ENCODE assay signal across 32 mouse cellular contexts in genomic region chr7:81867231-81867930, GRCm38 (mm10). TPM values are rescaled to one million over a fixed set of nuclear protein-coding genes. Genes with fewer than 3 reads are reported as not detected.
A peak's percentile ranks its signal among the peaks of the same experiment; 100 is the strongest.
DNase-seq lines count a peak whose midpoint lies in the region; ATAC-seq and TF ChIP-seq lines count a peak whose summit lies in the region.
"Had no signal": no experiment of that assay in that cellular context is flagged by ENCODE, and none has a peak within 500 bp of the region (broad histone marks: within the 10 kb centered on the region; RNA-seq: fewer than 3 reads in every experiment).

No protein-coding gene starts in this region.

- no peaks in the 10 kb centered on the region for H3K27me3 ChIP-seq in intestine, embryonic 15.5 days (replicated peaks)
- 0 out of 2 replicates have a peak, but pooled peaks cover 5% of the 10 kb centered on the region for H3K27me3 ChIP-seq in intestine, postnatal 0 days (replicated peaks; ENCODE audit: control insufficient read depth, insufficient read depth, low read length)
- no peaks in the 10 kb centered on the region for H3K27me3 ChIP-seq in stomach, postnatal 0 days (ENCODE audit: control insufficient read depth, insufficient read depth, low read length)
- no peaks in the 10 kb centered on the region for H3K27me3 ChIP-seq in midbrain, postnatal 0 days (ENCODE audit: insufficient read depth, low read length)
- H3K27me3 ChIP-seq: limb, embryonic 13.5 days; neural tube, embryonic 15.5 days; Patski had no signal

- no peaks in the 10 kb centered on the region for H3K9me3 ChIP-seq in intestine, embryonic 15.5 days
- no peaks in the 10 kb centered on the region for H3K9me3 ChIP-seq in intestine, postnatal 0 days (ENCODE audit: control insufficient read depth)
- no peaks in the 10 kb centered on the region for H3K9me3 ChIP-seq in stomach, postnatal 0 days (ENCODE audit: control insufficient read depth, low read length)
- no peaks in the 10 kb centered on the region for H3K9me3 ChIP-seq in midbrain, postnatal 0 days (ENCODE audit: low read length)
- H3K9me3 ChIP-seq: forebrain, embryonic 12.5 days; limb, embryonic 13.5 days; liver, embryonic 13.5 days; neural tube, embryonic 15.5 days; stomach, embryonic 15.5 days had no signal

- no peak overlapping the region for H3K9ac ChIP-seq in intestine, embryonic 15.5 days
- no peak overlapping the region for H3K9ac ChIP-seq in intestine, postnatal 0 days (ENCODE audit: low read depth, low read length)
- H3K9ac ChIP-seq in stomach, postnatal 0 days (ENCODE audit: low read length), result no peak overlapping the region
- H3K9ac ChIP-seq in midbrain, postnatal 0 days (replicated peaks; ENCODE audit: low read length, poor library complexity, severe bottlenecking), result no peak overlapping the region
- H3K9ac ChIP-seq: forebrain, embryonic 12.5 days; limb, embryonic 13.5 days; liver, embryonic 13.5 days; neural tube, embryonic 15.5 days; stomach, embryonic 15.5 days had no signal

- DNase-seq in ES-CJ7 (ENCODE audit: low read depth, low spot score), result peak; percentile 64
- DNase-seq in stomach, postnatal 0 days (ENCODE audit: low spot score), result peak; percentile 12
- no peak for DNase-seq in midbrain, postnatal 0 days (ENCODE audit: low spot score)
- no peak for DNase-seq in adrenal gland, postnatal 14 days

- TF ChIP-seq EP300 in stomach, postnatal 0 days (optimal IDR thresholded peaks at IDR 0.05), result no peak

- H3K4me2 ChIP-seq in intestine, embryonic 15.5 days (replicated peaks), result no peak overlapping the region
- no peak overlapping the region for H3K4me2 ChIP-seq in intestine, postnatal 0 days (replicated peaks; ENCODE audit: low read depth)
- H3K4me2 ChIP-seq in stomach, postnatal 0 days (replicated peaks; ENCODE audit: low read depth), result no peak overlapping the region
- H3K4me2 ChIP-seq in midbrain, postnatal 0 days (ENCODE audit: low read depth, low read length, poor library complexity, severe bottlenecking), result no peak overlapping the region
- H3K4me2 ChIP-seq: forebrain, embryonic 12.5 days; limb, embryonic 13.5 days; liver, embryonic 13.5 days; neural tube, embryonic 15.5 days; stomach, embryonic 15.5 days had no signal

- peak overlapping the region; percentile 20; the same call in 1 of the 2 replicates for H3K27ac ChIP-seq in intestine, embryonic 15.5 days
- no peak overlapping the region for H3K27ac ChIP-seq in intestine, postnatal 0 days (ENCODE audit: low read depth, low read length)
- H3K27ac ChIP-seq in brown adipose tissue, adult 24 weeks (replicated peaks; ENCODE audit: low read depth, low read length), result peak overlapping the region; percentile 62
- no peak overlapping the region for H3K27ac ChIP-seq in stomach, postnatal 0 days (replicated peaks)
- no peak overlapping the region for H3K27ac ChIP-seq in midbrain, postnatal 0 days (ENCODE audit: low read depth, low read length)
- H3K27ac ChIP-seq: heart, adult 2 months; left cerebral cortex, adult 2 months; limb, embryonic 13.5 days; liver, embryonic 13.5 days; macrophage; neural tube, embryonic 15.5 days; stomach, embryonic 15.5 days had no signal

- no peaks in the 10 kb centered on the region for H3K36me3 ChIP-seq in intestine, embryonic 15.5 days
- H3K36me3 ChIP-seq in intestine, postnatal 0 days (ENCODE audit: control insufficient read depth, insufficient read depth), result no peaks in the 10 kb centered on the region; the same call in 1 of the 2 replicates
- no peaks in the 10 kb centered on the region for H3K36me3 ChIP-seq in stomach, postnatal 0 days (ENCODE audit: control insufficient read depth, insufficient read depth, low read length)
- no peaks in the 10 kb centered on the region for H3K36me3 ChIP-seq in midbrain, postnatal 0 days (ENCODE audit: insufficient read depth, low read length)
- H3K36me3 ChIP-seq: forebrain, embryonic 12.5 days; limb, embryonic 13.5 days; liver, embryonic 13.5 days; neural tube, embryonic 15.5 days; stomach, embryonic 15.5 days had no signal

- no peak overlapping the region for H3K4me3 ChIP-seq in intestine, embryonic 15.5 days (replicated peaks)
- no peak overlapping the region for H3K4me3 ChIP-seq in intestine, postnatal 0 days (ENCODE audit: low read depth, low read length)
- H3K4me3 ChIP-seq in brown adipose tissue, adult 24 weeks (ENCODE audit: insufficient read depth, low read depth, low read length), result no peak overlapping the region
- H3K4me3 ChIP-seq in stomach, postnatal 0 days (ENCODE audit: low read depth, low read length), result no peak overlapping the region
- no peak overlapping the region for H3K4me3 ChIP-seq in midbrain, postnatal 0 days (ENCODE audit: low read depth, low read length)
- H3K4me3 ChIP-seq: erythroblast, embryonic 14.5 days; forebrain, embryonic 12.5 days; heart, adult 2 months; left cerebral cortex, adult 2 months; limb, embryonic 13.5 days; liver, embryonic 13.5 days; neural tube, embryonic 15.5 days; stomach, embryonic 15.5 days had no signal

- no peak for ATAC-seq in intestine, embryonic 15.5 days
- ATAC-seq in intestine, postnatal 0 days, result no peak
- no peak for ATAC-seq in stomach, postnatal 0 days (ENCODE audit: low FRiP score, low TSS enrichment)
- ATAC-seq in midbrain, postnatal 0 days (ENCODE audit: low FRiP score), result no peak

- H3K4me1 ChIP-seq in intestine, embryonic 15.5 days (replicated peaks), result 0 out of 2 replicates have a peak, but pooled peaks cover 15% of the 10 kb centered on the region
- no peaks in the 10 kb centered on the region for H3K4me1 ChIP-seq in intestine, postnatal 0 days (replicated peaks; ENCODE audit: control insufficient read depth, insufficient read depth, low read length)
- H3K4me1 ChIP-seq in brown adipose tissue, adult 24 weeks (ENCODE audit: control insufficient read depth, insufficient read depth, insufficient read length, low read length), result peaks cover 17% of the 10 kb centered on the region
- no peaks in the 10 kb centered on the region for H3K4me1 ChIP-seq in stomach, postnatal 0 days (replicated peaks; ENCODE audit: control insufficient read depth, insufficient read depth)
- no peaks in the 10 kb centered on the region for H3K4me1 ChIP-seq in midbrain, postnatal 0 days (ENCODE audit: insufficient read depth, low read length)
- H3K4me1 ChIP-seq: limb, embryonic 13.5 days; neural tube, embryonic 15.5 days; stomach, embryonic 15.5 days had no signal

- no peak for TF ChIP-seq CTCF in intestine, postnatal 0 days (IDR thresholded peaks at IDR 0.05; ENCODE audit: low read depth)
- no peak for TF ChIP-seq CTCF in stomach, postnatal 0 days (IDR thresholded peaks at IDR 0.05; ENCODE audit: low read depth)
- TF ChIP-seq CTCF in midbrain, postnatal 0 days (IDR thresholded peaks at IDR 0.05), result no peak

- WGBS in intestine, embryonic 15.5 days, result 78% methylated on average over 9 of the region's 9 CpGs
- 82% methylated on average over 9 of the region's 9 CpGs for WGBS in intestine, postnatal 0 days
- 77% methylated on average over 9 of the region's 9 CpGs for WGBS in stomach, postnatal 0 days
- 92% methylated on average over 9 of the region's 9 CpGs for WGBS in midbrain, postnatal 0 days

RNA-seq across cellular contexts. Expression of gene Tm6sf1, which starts 8.6 kb away (rescaled TPM):
- polyA plus RNA-seq in intestine, embryonic 15.5 days (2015; fragmentation: Nextera tagmentation; extraction: Ambion mirVana), result 16.1 and 17.2 TPM in 2 replicates
- 16.5 and 17.8 TPM in 2 replicates for polyA plus RNA-seq in intestine, postnatal 0 days (2015; fragmentation: Nextera tagmentation; extraction: Ambion mirVana)
- polyA plus RNA-seq in brown adipose tissue, adult 24 weeks (2012; ENCODE audit: insufficient read depth, insufficient read length, missing spikeins), result 21.2 and 24.4 TPM in 2 replicates
- 5.2 and 5.5 TPM in 2 replicates for polyA plus RNA-seq in stomach, postnatal 0 days (2015; fragmentation: Nextera tagmentation; extraction: Ambion mirVana)
- total RNA-seq in midbrain, postnatal 0 days (2014; rRNA removed), result 8.7 and 15.2 TPM in 2 replicates
- 7.9 and 9.8 TPM in 2 replicates for polyA plus RNA-seq in midbrain, postnatal 0 days (2015; fragmentation: Nextera tagmentation; extraction: Ambion mirVana)
- total RNA-seq in adrenal gland, postnatal 14 days (2021), result 13.3 and 16.5 TPM in 2 replicates

RNA-seq across cellular contexts. Expression of gene Gm10160, which starts 11.8 kb away (rescaled TPM):
- polyA plus RNA-seq in intestine, embryonic 15.5 days (2015; fragmentation: Nextera tagmentation; extraction: Ambion mirVana), result not detected in 2 replicates
- not detected in 2 replicates for polyA plus RNA-seq in intestine, postnatal 0 days (2015; fragmentation: Nextera tagmentation; extraction: Ambion mirVana)
- not detected in 2 replicates for polyA plus RNA-seq in brown adipose tissue, adult 24 weeks (2012; ENCODE audit: insufficient read depth, insufficient read length, missing spikeins)
- not detected in 2 replicates for polyA plus RNA-seq in stomach, postnatal 0 days (2015; fragmentation: Nextera tagmentation; extraction: Ambion mirVana)
- not detected in 2 replicates for total RNA-seq in midbrain, postnatal 0 days (2014; rRNA removed)
- polyA plus RNA-seq in midbrain, postnatal 0 days (2015; fragmentation: Nextera tagmentation; extraction: Ambion mirVana), result not detected in 2 replicates
- not detected in 2 replicates for total RNA-seq in adrenal gland, postnatal 14 days (2021)
- total RNA-seq: adrenal gland, adult 2 months; common myeloid progenitor, adult 5-6 weeks; gastrocnemius, postnatal 36 days; heart, adult 2 months; heart, postnatal 14 days; layer of hippocampus, adult 18-20 months; layer of hippocampus, postnatal 14 days; left cerebral cortex, adult 2 months; left cerebral cortex, postnatal 25 days; MEL had no signal
- polyA plus RNA-seq: adrenal gland, adult 2 months; embryonic facial prominence, embryonic 14.5 days; erythroblast, embryonic 14.5 days; forebrain, embryonic 12.5 days; heart, adult 2 months; heart, embryonic 14.5 days; hindbrain, embryonic 11.5 days; hindbrain, embryonic 16.5 days; intestine, embryonic 14.5 days; kidney, embryonic 14.5 days; limb, embryonic 13.5 days; liver, embryonic 13.5 days; macrophage; midbrain, embryonic 14.5 days; neural tube, embryonic 15.5 days; Patski; stomach, embryonic 15.5 days had no signal

RNA-seq across cellular contexts. Expression of gene Btbd1, which starts 38.1 kb away (rescaled TPM):
- polyA plus RNA-seq in intestine, embryonic 15.5 days (2015; fragmentation: Nextera tagmentation; extraction: Ambion mirVana), result 57.4 and 60.0 TPM in 2 replicates
- 41.0 and 42.7 TPM in 2 replicates for polyA plus RNA-seq in intestine, postnatal 0 days (2015; fragmentation: Nextera tagmentation; extraction: Ambion mirVana)
- polyA plus RNA-seq in brown adipose tissue, adult 24 weeks (2012; ENCODE audit: insufficient read depth, insufficient read length, missing spikeins), result 193 and 285 TPM in 2 replicates
- polyA plus RNA-seq in stomach, postnatal 0 days (2015; fragmentation: Nextera tagmentation; extraction: Ambion mirVana), result 37.9 and 40.6 TPM in 2 replicates
- total RNA-seq in midbrain, postnatal 0 days (2014; rRNA removed), result 112 and 127 TPM in 2 replicates
- polyA plus RNA-seq in midbrain, postnatal 0 days (2015; fragmentation: Nextera tagmentation; extraction: Ambion mirVana), result 85.4 and 92.5 TPM in 2 replicates
- total RNA-seq in adrenal gland, postnatal 14 days (2021), result 136 and 144 TPM in 2 replicates

Comparison
In these comparisons a context has a peak if more than half of its experiments do, and no peak if none do; other contexts are left out.
1. H3K27ac ChIP-seq: peak in intestine, embryonic 15.5 days (single experiment) and brown adipose tissue, adult 24 weeks (single experiment); none in intestine, postnatal 0 days (single experiment), stomach, postnatal 0 days (single experiment) and midbrain, postnatal 0 days (single experiment).
2. DNase-seq: peak in ES-CJ7 (single experiment) and stomach, postnatal 0 days (single experiment); none in midbrain, postnatal 0 days (single experiment) and adrenal gland, postnatal 14 days (single experiment).